Mouse (Mus musculus): ENCODE measurements around the gene Psen2.

Psen2 gene

GRCm38 (mm10) chr1:180249666-180250440 is 13.4 kb downstream of the Psen2 start:
- peak; percentile 34 for DNase-seq (ENCODE audit: low read depth, low spot score)

- DNase-seq (ENCODE audit: low read depth, low spot score) = no peak
These were observed 14.6 kb downstream of the Psen2 start for GRCm38 (mm10) chr1:180248593-180249146.

GRCm38 (mm10) chr1:180247901-180248300 is 15.3 kb downstream of the Psen2 start:
- DNase-seq (ENCODE audit: low read depth, low spot score) = no peak

- no peak for DNase-seq (ENCODE audit: low read depth, low spot score)
These were observed 17.3 kb downstream of the Psen2 start for GRCm38 (mm10) chr1:180245741-180246507.

- no peak for DNase-seq (ENCODE audit: low read depth, low spot score)
These were observed 31.5 kb downstream of the Psen2 start for GRCm38 (mm10) chr1:180231729-180232128.

- DNase-seq (ENCODE audit: low read depth, low spot score) = no peak
These were observed 32.7 kb downstream of the Psen2 start for GRCm38 (mm10) chr1:180230580-180230979.

- DNase-seq (ENCODE audit: low read depth, low spot score) = no peak
These were observed 33.3 kb downstream of the Psen2 start for GRCm38 (mm10) chr1:180229906-180230305.

- no peak for DNase-seq (ENCODE audit: low read depth, low spot score)
These were observed 34.4 kb downstream of the Psen2 start for GRCm38 (mm10) chr1:180228854-180229253.

- DNase-seq (ENCODE audit: low read depth, low spot score) = no peak
These were observed 36.5 kb downstream of the Psen2 start for GRCm38 (mm10) chr1:180226766-180227165.

GRCm38 (mm10) chr1:180226221-180226713 is 37.0 kb downstream of the Psen2 start:
- DNase-seq (ENCODE audit: low read depth, low spot score) = no peak

GRCm38 (mm10) chr1:180225500-180226220 is 37.6 kb downstream of the Psen2 start:
- DNase-seq (ENCODE audit: low read depth, low spot score) = no peak

- no peak for DNase-seq (ENCODE audit: low read depth, low spot score)
These were observed 41.2 kb downstream of the Psen2 start for GRCm38 (mm10) chr1:180222007-180222406.

- DNase-seq (ENCODE audit: low read depth, low spot score) = no peak
These were observed 42.3 kb downstream of the Psen2 start for GRCm38 (mm10) chr1:180220791-180221542.

- DNase-seq (ENCODE audit: low read depth, low spot score) = no peak
These were observed 46.5 kb downstream of the Psen2 start for GRCm38 (mm10) chr1:180216541-180217276.

- DNase-seq (ENCODE audit: low read depth, low spot score) = peak; percentile 64
These were observed 48.2 kb downstream of the Psen2 start for GRCm38 (mm10) chr1:180215044-180215443.

- no peak for DNase-seq (ENCODE audit: low read depth, low spot score)
These were observed 50.3 kb downstream of the Psen2 start for GRCm38 (mm10) chr1:180212911-180213310.

GRCm38 (mm10) chr1:180210781-180211271 is 52.4 kb downstream of the Psen2 start:
- DNase-seq (ENCODE audit: low read depth, low spot score) = no peak

GRCm38 (mm10) chr1:180210031-180210432 is 53.2 kb downstream of the Psen2 start:
- no peak for DNase-seq (ENCODE audit: low read depth, low spot score)

GRCm38 (mm10) chr1:180208370-180208769 is 54.9 kb downstream of the Psen2 start:
- DNase-seq (ENCODE audit: low read depth, low spot score) = no peak

GRCm38 (mm10) chr1:180200722-180201121 is 62.5 kb downstream of the Psen2 start:
- no peak for DNase-seq (ENCODE audit: low read depth, low spot score)

Measured in retina, postnatal 7 days (tissue).